Mouse (Mus musculus): ENCODE measurements around the gene Dnm3.

Dnm3 gene

DNA sequence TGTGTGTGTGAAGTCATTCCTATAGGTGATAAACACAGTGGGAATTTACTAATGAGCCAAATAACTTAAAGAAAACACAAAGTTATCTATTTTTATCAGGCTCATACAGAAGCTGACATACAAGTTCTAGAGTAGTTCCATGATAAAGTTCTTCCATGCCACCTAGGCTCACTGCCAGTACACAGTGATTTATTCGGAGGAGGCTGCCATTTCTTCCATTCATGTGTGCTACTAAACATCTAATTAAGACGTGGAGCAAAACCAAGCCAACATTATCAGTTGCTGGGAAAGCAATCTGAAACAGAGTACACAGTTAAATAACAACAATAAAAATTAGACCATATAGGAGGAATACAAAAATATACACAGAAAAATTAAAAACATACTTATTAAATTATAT lies 150.2 kb downstream of the Dnm3 start:
- DNase-seq (ENCODE audit: extremely low spot score, low spot score): no peak

DNA sequence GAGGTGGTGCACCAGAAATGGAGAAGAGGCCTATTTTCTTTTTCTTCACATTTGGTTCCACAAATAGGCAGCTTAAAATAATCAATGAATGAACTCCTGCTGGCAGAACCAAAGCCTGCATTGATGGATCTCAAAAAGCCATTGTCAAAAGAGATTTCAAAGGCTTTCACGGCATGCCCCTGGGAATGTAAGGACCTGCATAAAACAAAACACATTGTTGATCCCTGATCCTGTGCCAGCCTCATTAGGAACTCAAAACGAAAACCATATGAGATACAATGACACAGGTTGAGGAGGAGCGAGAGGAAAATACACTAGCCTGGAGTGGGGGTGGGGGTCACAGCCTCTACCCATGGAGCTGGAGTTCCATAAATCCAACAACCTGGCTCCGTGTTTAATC lies 153.4 kb downstream of the Dnm3 start:
- DNase-seq (ENCODE audit: extremely low spot score, low spot score): no peak

DNA sequence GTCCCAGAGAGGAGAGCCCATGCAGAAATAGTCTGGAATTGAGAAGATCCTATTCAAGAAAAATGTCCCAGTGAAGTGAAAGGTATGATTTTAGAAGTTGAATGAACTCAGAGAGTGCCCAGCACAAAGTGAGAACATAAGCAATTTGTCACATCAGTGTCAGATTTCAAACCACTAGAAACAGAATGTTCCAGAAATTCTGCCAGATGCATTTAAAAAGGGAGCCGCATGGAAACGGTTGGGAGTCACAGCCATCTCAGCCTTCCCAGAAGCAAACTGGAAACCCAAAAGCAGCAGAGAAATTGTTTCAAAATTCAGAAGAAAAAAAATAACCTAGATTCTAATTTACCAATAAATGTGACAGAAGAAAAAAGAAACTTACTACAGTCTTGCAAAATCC lies 154.7 kb downstream of the Dnm3 start:
- no peak for DNase-seq (ENCODE audit: extremely low spot score, low spot score)

DNA sequence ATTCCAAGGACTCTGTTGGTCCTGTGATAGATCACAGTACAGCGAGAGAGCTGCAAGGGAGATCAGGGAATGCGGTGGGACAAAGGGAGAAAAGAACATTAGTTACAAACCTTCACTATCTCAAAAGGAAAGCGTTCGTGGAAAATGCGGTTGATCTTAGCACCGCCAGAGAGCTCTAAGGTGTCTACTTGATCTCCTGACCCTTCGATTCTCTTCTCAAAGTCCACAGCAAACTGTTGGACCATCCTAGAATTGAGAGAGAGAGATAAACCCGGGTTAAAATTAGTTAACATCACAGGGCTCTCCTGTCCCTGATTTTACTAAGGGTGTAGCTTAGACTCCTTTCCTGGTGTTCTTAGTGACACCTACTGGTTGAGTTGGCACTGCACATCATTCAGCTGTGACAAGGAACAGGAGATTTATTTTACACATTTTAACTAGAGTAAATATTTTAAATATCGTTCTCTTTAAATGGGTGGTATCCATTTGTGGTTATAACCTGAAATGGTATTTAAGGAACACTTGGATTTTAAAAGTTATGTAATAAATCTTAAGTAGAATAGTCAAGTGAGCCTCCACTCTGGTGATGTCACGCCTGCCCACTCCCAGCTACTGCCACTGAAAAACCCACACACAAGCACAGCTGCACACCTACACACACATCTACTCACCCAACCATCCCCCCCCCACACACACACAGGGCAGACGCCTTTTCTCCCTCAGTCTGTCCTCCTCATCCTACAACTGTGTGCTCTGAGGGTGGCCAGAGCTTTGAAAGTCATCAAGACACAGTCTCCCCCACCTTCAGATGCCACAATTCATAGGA lies 164.2 kb downstream of the Dnm3 start:
- peak; percentile 65 for DNase-seq (ENCODE audit: extremely low spot score, low spot score)

DNA sequence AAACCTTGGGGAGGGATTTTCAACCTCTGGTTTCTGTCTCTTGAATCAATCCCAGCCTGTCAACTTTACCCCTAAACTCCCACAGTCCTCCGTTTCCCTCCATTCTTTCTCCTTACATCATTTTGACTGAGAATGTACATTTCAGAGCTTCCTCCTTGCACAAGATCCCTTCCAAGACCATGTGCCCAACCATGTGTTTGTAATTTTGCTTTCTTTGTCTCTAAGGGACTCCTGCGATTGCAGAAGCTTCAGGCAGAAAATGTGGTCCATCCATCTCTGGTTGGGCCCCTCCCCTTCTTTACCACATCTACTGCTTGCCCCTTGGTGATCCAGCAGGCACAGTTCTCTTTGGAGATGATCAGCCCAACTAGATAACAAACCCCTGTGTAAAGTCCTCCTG lies 165.2 kb downstream of the Dnm3 start:
- DNase-seq (ENCODE audit: extremely low spot score, low spot score): no peak

DNA sequence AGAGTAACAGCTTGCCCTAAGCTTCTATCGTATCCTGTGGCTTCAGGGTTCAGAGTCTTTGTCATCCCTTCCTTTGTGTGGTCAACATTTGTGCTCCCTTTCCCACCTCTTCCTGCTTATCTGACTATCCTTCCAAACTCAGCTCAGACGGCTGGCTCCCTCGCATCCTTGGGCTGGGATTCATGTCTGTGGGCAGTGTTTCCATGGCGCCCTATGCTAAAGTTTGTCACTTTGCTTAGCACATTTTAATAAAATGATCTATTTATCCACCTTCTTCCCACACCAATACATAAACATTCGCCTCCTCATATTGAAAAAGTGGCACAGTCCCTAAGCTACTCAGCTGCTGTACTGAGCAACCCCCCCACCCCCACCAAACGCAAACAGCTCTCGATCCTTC lies 165.7 kb downstream of the Dnm3 start:
- DNase-seq (ENCODE audit: extremely low spot score, low spot score): no peak

DNA sequence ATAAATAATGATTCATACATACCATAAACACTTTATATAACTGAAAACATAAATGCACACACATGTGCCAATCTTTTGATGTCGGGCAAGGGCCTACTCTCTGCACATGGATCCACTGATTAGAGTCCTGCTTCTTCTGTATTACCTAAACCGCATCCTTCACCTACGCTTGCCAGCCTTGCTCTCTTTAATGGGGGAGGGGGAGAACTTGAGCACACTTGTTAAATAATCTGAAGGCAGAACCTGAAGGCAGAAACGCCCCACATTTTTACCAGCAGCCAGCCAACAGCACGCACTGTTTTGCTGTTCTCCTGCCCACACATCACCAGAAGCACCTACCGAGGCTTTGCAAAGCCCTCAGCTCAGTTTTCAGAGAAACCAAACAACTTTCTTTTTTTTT lies 172.6 kb downstream of the Dnm3 start:
- no peak for DNase-seq (ENCODE audit: extremely low spot score, low spot score)

DNA sequence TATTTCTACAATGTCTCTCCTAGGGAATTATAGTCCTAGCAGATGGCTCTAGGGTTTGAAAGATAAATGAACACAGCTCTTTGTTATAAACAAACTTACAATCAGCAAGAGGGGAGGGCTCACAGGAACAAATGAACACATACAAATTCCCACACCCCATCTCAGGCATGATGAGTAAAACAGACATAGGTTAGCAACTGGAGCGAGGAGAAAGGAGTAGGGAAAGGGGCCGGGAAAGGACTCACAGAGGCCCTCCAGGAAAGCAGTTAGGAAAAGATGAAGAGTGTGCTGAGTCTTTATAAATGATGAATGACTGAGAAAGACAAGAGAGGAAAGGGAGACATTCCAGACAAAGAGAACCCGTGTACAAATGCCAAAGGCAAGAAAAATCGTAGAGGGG lies 175.4 kb downstream of the Dnm3 start:
- no peak for DNase-seq (ENCODE audit: extremely low spot score, low spot score)

DNA sequence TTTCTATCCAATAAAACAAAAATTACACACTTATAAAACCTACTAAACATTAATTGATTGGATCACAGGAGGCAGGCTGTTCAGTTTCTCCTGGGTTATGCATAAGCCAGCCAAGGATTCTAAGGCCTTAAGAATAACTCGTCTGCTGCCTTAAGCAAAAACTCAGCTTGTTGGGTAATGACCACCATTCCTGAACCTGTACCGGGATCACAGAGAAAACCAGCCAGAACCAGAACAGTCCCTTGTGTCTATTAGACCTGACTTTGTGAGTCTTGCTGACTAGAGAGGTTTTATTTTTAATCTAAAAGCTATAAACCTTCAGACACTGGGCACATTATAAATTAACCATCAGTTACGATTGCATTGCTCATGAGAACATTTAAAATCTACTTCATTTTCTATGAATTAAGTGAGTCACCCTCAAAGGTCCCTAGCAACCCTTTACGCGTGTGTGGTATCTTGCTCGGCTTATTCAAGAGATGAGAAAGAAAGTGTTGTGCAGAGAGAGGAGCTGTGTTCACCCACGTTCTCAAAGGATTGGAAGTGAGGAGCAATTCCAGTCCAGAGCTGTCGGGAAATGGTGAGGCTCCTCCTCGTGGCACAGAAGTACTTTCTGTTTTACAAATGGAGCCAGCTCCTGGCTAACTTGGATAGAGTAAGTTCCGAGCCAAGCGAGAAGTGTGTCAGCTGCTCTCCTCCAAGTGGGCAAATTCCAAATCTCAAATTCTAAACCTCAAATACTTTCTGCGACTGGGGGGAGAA lies 178.1 kb downstream of the Dnm3 start:
- no peak for DNase-seq (ENCODE audit: extremely low spot score, low spot score)

DNA sequence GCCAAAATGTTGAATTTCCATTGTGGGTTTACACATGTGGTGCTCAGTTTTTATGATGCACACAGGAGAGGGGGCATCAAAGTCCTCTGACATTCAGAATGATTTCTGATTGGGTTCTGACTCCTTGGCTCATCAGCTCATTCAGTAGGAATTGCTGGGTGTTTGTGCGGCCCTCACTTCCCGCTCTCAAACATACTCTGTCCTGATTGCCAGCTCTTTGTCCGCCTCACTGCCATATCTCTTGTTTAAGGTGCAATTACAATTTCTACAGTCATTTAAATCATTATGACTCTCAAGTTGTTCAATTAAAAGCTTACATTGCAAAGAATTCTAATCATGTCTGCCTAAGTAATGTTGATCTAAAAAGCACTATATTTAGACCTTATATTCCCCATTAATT lies 179.3 kb downstream of the Dnm3 start:
- no peak for DNase-seq (ENCODE audit: extremely low spot score, low spot score)

DNA sequence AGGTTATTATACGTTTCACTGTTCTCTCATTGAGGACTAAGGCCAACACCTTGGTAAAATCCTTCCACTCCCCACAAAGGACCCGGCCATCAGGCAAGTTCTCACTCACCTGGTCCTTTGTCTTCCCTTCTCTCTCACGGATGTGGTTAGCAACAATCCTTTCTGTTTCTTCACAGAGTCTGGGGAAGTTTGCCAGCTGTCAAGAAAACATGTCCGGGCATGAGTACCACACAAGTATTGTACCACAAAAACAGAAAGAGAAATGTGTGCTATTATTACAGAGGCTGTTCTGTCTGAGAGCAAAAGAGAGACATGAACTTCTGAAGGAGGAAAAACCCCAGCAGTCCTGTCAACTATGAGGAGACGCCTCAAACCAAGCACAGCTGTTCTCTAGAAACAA lies 182.4 kb downstream of the Dnm3 start:
- DNase-seq (ENCODE audit: extremely low spot score, low spot score): no peak

DNA sequence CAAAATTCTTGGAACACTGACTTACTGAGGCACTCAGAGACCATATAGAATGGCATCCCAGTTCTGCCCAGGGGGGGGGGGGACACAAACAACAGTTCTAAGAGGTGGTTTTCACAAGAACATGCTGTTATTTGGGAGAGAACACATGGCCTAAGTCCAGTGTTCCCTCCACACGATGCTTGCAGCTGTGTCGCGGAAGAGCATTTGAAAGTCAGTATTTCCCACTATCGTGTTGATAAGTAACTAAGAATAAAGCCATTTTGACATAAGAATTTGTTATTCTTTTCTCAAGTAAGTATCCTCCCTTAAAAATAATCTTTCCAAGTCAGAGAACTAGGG lies 183.3 kb downstream of the Dnm3 start:
- DNase-seq (ENCODE audit: extremely low spot score, low spot score): no peak

DNA sequence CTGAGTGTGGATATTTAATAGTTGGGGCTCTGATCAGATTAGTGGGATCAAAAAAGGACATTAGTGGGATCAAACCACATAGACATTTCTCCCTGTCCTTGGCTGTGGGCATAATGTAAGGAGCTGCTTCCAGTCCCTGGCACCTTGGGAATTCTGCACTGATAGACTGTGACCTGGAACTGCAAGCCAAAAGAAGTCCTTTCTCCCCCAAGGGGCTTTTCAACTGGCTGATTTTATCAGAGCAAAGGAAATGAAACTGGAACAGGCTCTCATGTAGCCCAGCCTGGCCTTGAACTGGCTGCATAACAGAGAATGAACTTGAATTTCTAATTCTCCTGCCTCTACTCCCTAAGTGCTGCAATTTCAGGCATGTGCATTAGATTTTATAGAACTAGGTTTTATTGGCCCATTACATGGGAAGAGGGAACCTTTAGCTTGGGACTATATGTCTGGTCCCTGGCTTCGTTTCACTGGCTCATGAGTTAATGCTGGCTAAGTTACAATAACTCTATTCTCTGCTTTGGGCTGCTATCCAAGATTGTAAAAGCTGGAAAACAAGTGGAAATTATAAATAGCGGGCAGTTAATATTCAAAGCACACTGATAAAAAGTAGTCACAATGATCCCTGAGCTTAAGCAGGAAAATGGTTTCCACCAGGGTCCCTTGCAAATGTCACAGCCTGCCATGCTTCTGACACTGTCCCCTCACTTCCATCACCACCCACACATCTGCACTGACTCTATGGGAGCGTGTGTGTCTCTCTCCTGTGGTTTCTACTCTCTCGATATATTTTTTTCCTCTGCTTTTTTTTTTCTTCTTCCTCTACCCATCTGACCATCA lies 183.9 kb downstream of the Dnm3 start:
- DNase-seq (ENCODE audit: extremely low spot score, low spot score): no peak

DNA sequence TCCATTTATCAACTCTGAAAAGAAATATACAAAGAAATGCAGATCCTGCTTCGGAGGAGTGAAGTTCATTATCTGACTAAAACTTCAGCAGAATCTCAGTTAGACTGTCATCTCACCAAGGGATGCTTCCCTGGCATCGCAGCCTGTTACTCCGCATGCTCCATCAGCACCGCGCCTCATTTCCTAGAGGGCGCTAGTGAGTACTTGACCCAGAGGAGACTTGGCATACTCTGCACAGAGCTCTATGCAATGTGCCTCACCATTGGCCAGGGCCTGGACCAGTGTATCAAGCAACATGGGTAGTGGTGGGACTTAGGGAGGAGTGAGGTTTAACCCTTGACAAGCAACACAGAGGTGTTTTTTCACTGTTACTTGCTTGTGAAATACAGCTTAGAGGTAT lies 190.9 kb downstream of the Dnm3 start:
- DNase-seq (ENCODE audit: extremely low spot score, low spot score): no peak

DNA sequence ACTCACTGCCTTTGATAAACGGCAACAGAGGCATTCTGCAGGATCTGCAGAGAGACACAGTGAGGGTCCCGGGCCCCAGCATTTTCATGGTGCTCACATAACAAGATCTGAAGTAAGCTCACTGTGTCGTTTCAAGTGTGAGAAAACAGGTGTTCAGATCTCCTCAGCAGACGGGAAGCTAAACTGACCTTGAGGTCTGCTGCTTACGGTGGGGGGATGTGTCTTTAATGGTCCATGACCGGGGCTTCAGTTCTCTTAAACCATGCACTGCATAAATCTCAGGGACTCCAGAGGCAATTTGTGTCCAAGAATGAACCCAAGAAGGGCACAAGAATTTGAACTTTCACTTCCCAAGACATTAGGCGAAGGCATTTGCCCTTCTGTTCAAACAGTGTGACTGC lies 195.9 kb downstream of the Dnm3 start:
- peak; percentile 68 for DNase-seq (ENCODE audit: extremely low spot score, low spot score)

DNA sequence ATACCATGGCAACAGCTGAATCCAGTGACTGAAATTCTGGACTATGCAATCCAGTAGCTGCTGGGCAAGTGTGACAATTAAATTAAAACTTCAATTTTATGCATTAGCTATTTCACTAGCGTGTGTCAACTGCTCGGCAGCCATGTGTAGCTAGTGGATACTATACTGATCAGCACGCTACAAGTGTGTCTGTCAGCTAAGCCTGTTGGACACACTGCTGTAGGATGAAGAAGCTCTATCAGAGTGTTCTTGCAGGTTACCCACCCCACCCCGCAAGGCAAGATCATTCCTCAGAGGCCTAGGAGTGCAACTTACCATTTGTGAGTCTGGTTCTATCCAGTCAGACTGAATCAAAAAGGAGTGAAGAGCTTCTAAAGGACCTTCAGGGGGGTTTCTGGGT lies 197.8 kb downstream of the Dnm3 start:
- DNase-seq (ENCODE audit: extremely low spot score, low spot score): no peak

DNA sequence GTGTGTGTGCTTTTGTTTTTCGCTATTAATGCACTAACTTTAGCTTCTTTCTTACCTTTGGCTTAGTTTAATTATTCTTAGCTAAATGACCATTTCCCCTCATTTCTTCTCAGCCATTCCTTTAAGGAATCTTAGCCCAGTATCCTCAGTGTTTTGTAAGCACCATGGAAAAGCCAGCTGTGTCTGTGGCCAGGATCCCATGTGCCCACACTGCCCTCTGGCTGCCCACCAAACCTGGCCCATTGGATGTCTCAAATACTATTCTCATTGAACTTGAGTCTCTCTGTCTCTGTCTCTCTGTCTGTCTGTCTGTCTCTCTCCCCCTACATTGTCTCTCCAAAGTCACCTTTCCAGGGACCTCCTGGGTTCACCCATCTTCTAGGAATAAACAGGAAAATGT lies 201.8 kb downstream of the Dnm3 start:
- DNase-seq (ENCODE audit: extremely low spot score, low spot score): no peak

DNA sequence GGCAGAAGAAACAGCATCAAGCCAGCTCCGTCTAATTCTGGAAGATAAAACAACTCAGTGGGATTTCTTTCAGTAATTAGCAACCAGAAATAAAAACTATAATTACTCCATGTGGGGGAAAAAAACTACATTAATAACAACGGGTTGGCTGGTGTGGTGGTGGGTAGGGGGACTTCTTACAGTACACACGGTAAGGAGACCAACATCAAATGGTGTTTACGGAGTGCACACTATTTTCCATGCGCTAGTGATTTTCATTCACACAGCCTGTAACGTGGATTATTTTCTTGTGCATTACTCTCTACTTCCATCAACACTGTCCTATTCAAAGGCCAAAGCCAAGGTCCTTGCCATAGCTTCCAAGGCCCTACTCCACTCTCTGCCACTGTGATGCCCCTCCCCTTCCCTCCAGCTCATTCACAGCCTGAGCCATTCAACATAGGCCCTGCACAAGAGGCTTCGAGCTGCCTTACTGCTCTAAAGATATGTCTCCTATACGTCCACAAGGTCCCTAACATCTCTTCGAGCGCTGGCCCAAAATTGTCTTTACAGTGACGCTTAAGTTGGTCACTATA lies 203.1 kb downstream of the Dnm3 start:
- DNase-seq (ENCODE audit: extremely low spot score, low spot score): no peak

DNA sequence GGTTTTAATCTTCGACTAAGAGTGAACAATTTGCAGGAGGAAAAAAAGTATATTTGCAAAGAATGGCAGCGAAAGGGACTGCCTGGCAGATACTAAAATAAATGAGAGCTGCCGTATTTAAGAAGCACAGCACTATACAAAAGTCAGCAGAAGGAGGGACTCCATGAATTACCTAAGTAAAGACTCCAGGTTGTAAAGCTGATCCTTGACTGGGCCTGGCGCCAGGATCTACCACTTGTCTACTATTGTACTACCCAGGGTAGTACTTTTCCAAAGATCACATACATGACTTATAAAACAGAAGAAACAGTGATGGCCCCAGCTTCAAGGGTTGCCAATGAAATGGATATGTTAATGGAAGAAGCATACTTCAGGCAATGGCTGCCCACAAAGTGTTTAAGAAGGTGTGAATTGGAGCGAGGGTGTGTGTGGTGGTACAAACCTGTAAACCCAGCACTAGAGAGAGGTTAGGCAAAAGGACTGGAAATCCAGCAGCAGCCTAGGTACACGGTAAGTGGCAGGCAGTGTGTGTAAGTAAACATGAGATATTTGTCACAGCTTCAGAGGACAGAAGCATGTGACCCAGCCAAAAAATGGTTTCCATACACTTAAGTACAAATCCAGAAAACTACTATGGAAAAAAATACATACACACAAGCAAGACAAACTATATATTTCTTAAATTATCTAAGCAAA lies 220.8 kb downstream of the Dnm3 start:
- DNase-seq (ENCODE audit: extremely low spot score, low spot score): no peak

DNA sequence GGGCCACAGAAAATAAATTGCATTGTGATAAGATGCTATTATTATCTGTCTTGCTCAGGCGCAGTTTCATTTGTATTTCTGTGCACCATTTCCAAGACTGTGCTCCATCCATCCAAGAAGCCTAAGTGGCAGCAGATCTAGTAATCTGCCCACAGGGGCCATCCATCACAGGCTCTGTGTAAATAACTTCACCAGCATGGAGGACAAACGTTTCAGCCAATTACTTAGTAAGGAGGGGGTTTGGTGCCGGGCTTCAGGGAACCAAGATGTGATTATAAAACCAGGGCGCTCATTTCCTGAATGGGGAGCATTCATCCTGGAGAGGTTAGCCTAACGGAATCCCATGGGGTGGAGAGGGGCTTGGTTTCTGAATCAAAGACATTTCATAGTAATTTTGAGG lies 222.9 kb downstream of the Dnm3 start:
- DNase-seq (ENCODE audit: extremely low spot score, low spot score): peak; percentile 53

DNA sequence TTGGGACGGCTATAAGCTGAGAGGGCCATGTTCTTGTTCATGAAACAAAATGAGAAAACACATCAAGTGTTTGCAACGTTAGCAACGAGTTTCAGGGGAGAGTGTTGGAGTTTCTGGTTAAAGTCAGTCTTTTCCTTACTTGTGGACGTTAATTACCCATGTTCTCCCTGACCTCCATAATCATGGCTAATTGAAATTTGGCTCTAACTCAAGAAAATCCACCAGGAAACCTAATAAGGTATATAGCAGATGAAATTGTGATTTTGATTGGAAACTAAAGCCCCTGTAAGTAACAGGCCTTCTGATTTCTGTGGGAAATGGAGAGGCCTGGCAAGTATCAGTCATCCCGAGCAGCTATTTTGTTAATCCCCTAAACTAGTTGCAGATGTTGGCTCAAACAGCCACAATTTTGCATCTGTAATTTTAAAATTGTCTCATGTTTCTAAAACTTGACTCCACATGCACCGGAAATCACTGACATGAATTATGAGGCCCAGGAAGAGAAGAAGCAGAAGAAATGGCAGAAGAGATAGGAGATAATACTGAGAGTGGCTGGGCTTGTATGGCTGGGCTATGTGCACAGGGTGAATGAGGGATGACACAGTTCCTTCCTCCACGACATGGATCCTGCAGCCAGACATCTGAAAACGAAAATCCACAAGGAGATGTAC lies 223.7 kb downstream of the Dnm3 start:
- peak; percentile 25 for DNase-seq (ENCODE audit: extremely low spot score, low spot score)

Measured in neural tube, embryonic 10.5 days (tissue).